Mouse (Mus musculus) right cerebral cortex, postnatal 25 days (tissue): ENCODE measurements at regions not wholly inside any gene's neighbourhood (a gene's known extent, or its start where the extent isn't known, plus 50 kb on each side); places are given as distances from the start of the nearest gene placed in this dataset.
A peak's percentile ranks its signal among the peaks of the same experiment; 100 is the strongest.

Source experiments
- DNase-seq: peaks from one replicate; pipeline ENCODE4 v3.0.0; 2022

GRCm38 (mm10) chr12:16477572-16477971 is 133.2 kb downstream of the Lpin1 start:
- DNase-seq = no peak

GRCm38 (mm10) chr12:16474361-16475080 is 136.2 kb downstream of the Lpin1 start:
- DNase-seq = peak; percentile 15

GRCm38 (mm10) chr12:16457419-16457818 is 153.3 kb downstream of the Lpin1 start:
- no peak for DNase-seq

GRCm38 (mm10) chr12:16450771-16451435 is 159.9 kb downstream of the Lpin1 start:
- no peak for DNase-seq

GRCm38 (mm10) chr12:16438717-16439116 is 172.0 kb downstream of the Lpin1 start:
- DNase-seq = no peak

GRCm38 (mm10) chr12:16436961-16437360 is 173.8 kb downstream of the Lpin1 start:
- DNase-seq = no peak

GRCm38 (mm10) chr12:16436255-16436654 is 174.5 kb downstream of the Lpin1 start:
- no peak for DNase-seq

- DNase-seq = no peak
Observed at GRCm38 (mm10) chr12:16434739-16435138, 176.0 kb downstream of the Lpin1 start.

GRCm38 (mm10) chr12:16434225-16434624 is 176.5 kb downstream of the Lpin1 start:
- DNase-seq = no peak

- no peak for DNase-seq
Observed at GRCm38 (mm10) chr12:16425980-16426379, 184.8 kb downstream of the Lpin1 start.

GRCm38 (mm10) chr12:16424526-16424925 is 186.2 kb downstream of the Lpin1 start:
- DNase-seq = no peak

- DNase-seq = no peak
Observed at GRCm38 (mm10) chr12:16395720-16396119, 215.0 kb downstream of the Lpin1 start.

GRCm38 (mm10) chr12:16392851-16393250 is 217.9 kb downstream of the Lpin1 start:
- DNase-seq = no peak

GRCm38 (mm10) chr12:16391630-16392269 is 219.0 kb downstream of the Lpin1 start:
- peak; percentile 14 for DNase-seq

- no peak for DNase-seq
Observed at GRCm38 (mm10) chr12:16391163-16391562, 219.6 kb downstream of the Lpin1 start.

GRCm38 (mm10) chr12:16387035-16387434 is 223.7 kb downstream of the Lpin1 start:
- no peak for DNase-seq

- DNase-seq = no peak
Observed at GRCm38 (mm10) chr12:16384396-16384795, 226.4 kb downstream of the Lpin1 start.

GRCm38 (mm10) chr12:16383499-16383935 is 227.2 kb downstream of the Lpin1 start:
- DNase-seq = no peak

- no peak for DNase-seq
Observed at GRCm38 (mm10) chr12:16382417-16382988, 228.3 kb downstream of the Lpin1 start.

- DNase-seq = no peak
Observed at GRCm38 (mm10) chr12:16381026-16381425, 229.7 kb downstream of the Lpin1 start.

- no peak for DNase-seq
Observed at GRCm38 (mm10) chr12:16380346-16380745, 230.4 kb downstream of the Lpin1 start.

GRCm38 (mm10) chr12:16379415-16379814 is 231.4 kb downstream of the Lpin1 start:
- no peak for DNase-seq

GRCm38 (mm10) chr12:16378501-16378900 is 232.3 kb downstream of the Lpin1 start:
- no peak for DNase-seq
